Mouse (Mus musculus): ENCODE data around the gene Sgcd. TPM values are rescaled to one million over a fixed set of nuclear protein-coding genes. Genes with fewer than 3 reads are reported as not detected.

Gene Sgcd
- polyA plus RNA-seq, 1 experiment from 2014 or later, result 6.7 TPM

GRCm38 (mm10) chr11:47248345-47248893, 740.4 kb downstream of the Sgcd start:
- ATAC-seq (replicated peaks; ENCODE audit: extremely low read depth, insufficient read depth, low FRiP score), result no peak
- no peaks in the 10 kb centered on the region for H3K9me3 ChIP-seq (replicated peaks; ENCODE audit: control insufficient read depth, low read length)
- no peak overlapping the region for H3K4me2 ChIP-seq (ENCODE audit: low read depth, low read length)
- no peaks in the 10 kb centered on the region for H3K36me3 ChIP-seq (ENCODE audit: control insufficient read depth, insufficient read depth)
- 84% methylated on average over 4 of the region's 4 CpGs for WGBS
- no peaks in the 10 kb centered on the region for H3K27me3 ChIP-seq (ENCODE audit: control insufficient read depth, insufficient read depth, low read length)
- peaks cover 9% of the 10 kb centered on the region for H3K4me1 ChIP-seq (ENCODE audit: control insufficient read depth, insufficient read depth, low read length)
- H3K27ac ChIP-seq (ENCODE audit: low read length), result no peak overlapping the region
- no peak overlapping the region for H3K9ac ChIP-seq (ENCODE audit: low read length)
- H3K4me3 ChIP-seq (ENCODE audit: low read length), result no peak overlapping the region

GRCm38 (mm10) chr11:47247703-47248344, 740.9 kb downstream of the Sgcd start:
- no peak overlapping the region for H3K9ac ChIP-seq (ENCODE audit: low read length)
- H3K4me3 ChIP-seq (ENCODE audit: low read length), result no peak overlapping the region
- H3K4me2 ChIP-seq (ENCODE audit: low read depth, low read length), result no peak overlapping the region
- no peaks in the 10 kb centered on the region for H3K36me3 ChIP-seq (ENCODE audit: control insufficient read depth, insufficient read depth)
- no peak for ATAC-seq (replicated peaks; ENCODE audit: extremely low read depth, insufficient read depth, low FRiP score)
- H3K27ac ChIP-seq (ENCODE audit: low read length), result no peak overlapping the region
- 85% methylated on average over 8 of the region's 8 CpGs for WGBS
- no peaks in the 10 kb centered on the region for H3K27me3 ChIP-seq (ENCODE audit: control insufficient read depth, insufficient read depth, low read length)
- no peaks in the 10 kb centered on the region for H3K9me3 ChIP-seq (replicated peaks; ENCODE audit: control insufficient read depth, low read length)
- peaks cover 9% of the 10 kb centered on the region for H3K4me1 ChIP-seq (ENCODE audit: control insufficient read depth, insufficient read depth, low read length)

- no peaks in the 10 kb centered on the region for H3K4me1 ChIP-seq (ENCODE audit: control insufficient read depth, insufficient read depth, low read length)
- WGBS, result 90% methylated on average over 1 of the region's 1 CpGs
- no peaks in the 10 kb centered on the region for H3K27me3 ChIP-seq (ENCODE audit: control insufficient read depth, insufficient read depth, low read length)
- no peak overlapping the region for H3K9ac ChIP-seq (ENCODE audit: low read length)
- H3K4me3 ChIP-seq (ENCODE audit: low read length), result no peak overlapping the region
- H3K36me3 ChIP-seq (ENCODE audit: control insufficient read depth, insufficient read depth), result no peaks in the 10 kb centered on the region
- no peaks in the 10 kb centered on the region for H3K9me3 ChIP-seq (replicated peaks; ENCODE audit: control insufficient read depth, low read length)
- no peak for ATAC-seq (replicated peaks; ENCODE audit: extremely low read depth, insufficient read depth, low FRiP score)
- H3K4me2 ChIP-seq (ENCODE audit: low read depth, low read length), result no peak overlapping the region
- no peak overlapping the region for H3K27ac ChIP-seq (ENCODE audit: low read length)
Measured at GRCm38 (mm10) chr11:47242401-47242800, 746.4 kb downstream of the Sgcd start.

GRCm38 (mm10) chr11:47228222-47228621, 760.5 kb downstream of the Sgcd start:
- Histone ChIP-seq H3K4me3 (ENCODE audit: low read length) (no peak overlapping the region), H3K9ac (ENCODE audit: low read length) (no peak overlapping the region), H3K27me3 (ENCODE audit: control insufficient read depth, insufficient read depth, low read length) (no peaks in the 10 kb centered on the region), H3K4me1 (ENCODE audit: control insufficient read depth, insufficient read depth, low read length) (no peaks in the 10 kb centered on the region), H3K4me2 (ENCODE audit: low read depth, low read length) (no peak overlapping the region), H3K36me3 (ENCODE audit: control insufficient read depth, insufficient read depth) (no peaks in the 10 kb centered on the region), H3K27ac (ENCODE audit: low read length) (no peak overlapping the region), H3K9me3 (replicated peaks; ENCODE audit: control insufficient read depth, low read length) (no peaks in the 10 kb centered on the region)
- ATAC-seq (replicated peaks; ENCODE audit: extremely low read depth, insufficient read depth, low FRiP score), result no peak
- 37% methylated on average over 1 of the region's 1 CpGs for WGBS

- Histone ChIP-seq H3K9me3 (replicated peaks; ENCODE audit: control insufficient read depth, low read length) (no peaks in the 10 kb centered on the region), H3K9ac (ENCODE audit: low read length) (no peak overlapping the region), H3K4me1 (ENCODE audit: control insufficient read depth, insufficient read depth, low read length) (no peaks in the 10 kb centered on the region), H3K27ac (ENCODE audit: low read length) (no peak overlapping the region), H3K36me3 (ENCODE audit: control insufficient read depth, insufficient read depth) (no peaks in the 10 kb centered on the region), H3K4me2 (ENCODE audit: low read depth, low read length) (no peak overlapping the region), H3K4me3 (ENCODE audit: low read length) (no peak overlapping the region), H3K27me3 (ENCODE audit: control insufficient read depth, insufficient read depth, low read length) (no peaks in the 10 kb centered on the region)
- no peak for ATAC-seq (replicated peaks; ENCODE audit: extremely low read depth, insufficient read depth, low FRiP score)
- 78% methylated on average over 2 of the region's 2 CpGs for WGBS
Measured at GRCm38 (mm10) chr11:47224148-47224547, 764.6 kb downstream of the Sgcd start.

- H3K4me2 ChIP-seq (ENCODE audit: low read depth, low read length), result no peak overlapping the region
- H3K27me3 ChIP-seq (ENCODE audit: control insufficient read depth, insufficient read depth, low read length), result no peaks in the 10 kb centered on the region
- H3K27ac ChIP-seq (ENCODE audit: low read length), result no peak overlapping the region
- no peaks in the 10 kb centered on the region for H3K9me3 ChIP-seq (replicated peaks; ENCODE audit: control insufficient read depth, low read length)
- H3K36me3 ChIP-seq (ENCODE audit: control insufficient read depth, insufficient read depth), result no peaks in the 10 kb centered on the region
- H3K4me3 ChIP-seq (ENCODE audit: low read length), result no peak overlapping the region
- 81% methylated on average over 8 of the region's 8 CpGs for WGBS
- no peaks in the 10 kb centered on the region for H3K4me1 ChIP-seq (ENCODE audit: control insufficient read depth, insufficient read depth, low read length)
- no peak for ATAC-seq (replicated peaks; ENCODE audit: extremely low read depth, insufficient read depth, low FRiP score)
- no peak overlapping the region for H3K9ac ChIP-seq (ENCODE audit: low read length)
Measured at GRCm38 (mm10) chr11:47211531-47211930, 777.2 kb downstream of the Sgcd start.

GRCm38 (mm10) chr11:47206461-47206860, 782.3 kb downstream of the Sgcd start:
- Histone ChIP-seq H3K9me3 (replicated peaks; ENCODE audit: control insufficient read depth, low read length) (no peaks in the 10 kb centered on the region), H3K27me3 (ENCODE audit: control insufficient read depth, insufficient read depth, low read length) (no peaks in the 10 kb centered on the region), H3K27ac (ENCODE audit: low read length) (no peak overlapping the region), H3K4me3 (ENCODE audit: low read length) (no peak overlapping the region), H3K9ac (ENCODE audit: low read length) (no peak overlapping the region), H3K4me1 (ENCODE audit: control insufficient read depth, insufficient read depth, low read length) (0 out of 2 replicates have a peak, but pooled peaks cover 3% of the 10 kb centered on the region), H3K36me3 (ENCODE audit: control insufficient read depth, insufficient read depth) (no peaks in the 10 kb centered on the region), H3K4me2 (ENCODE audit: low read depth, low read length) (no peak overlapping the region)
- WGBS, result 70% methylated on average over 1 of the region's 1 CpGs
- no peak for ATAC-seq (replicated peaks; ENCODE audit: extremely low read depth, insufficient read depth, low FRiP score)

GRCm38 (mm10) chr11:47199106-47199505, 789.7 kb downstream of the Sgcd start:
- Histone ChIP-seq H3K36me3 (ENCODE audit: control insufficient read depth, insufficient read depth) (no peaks in the 10 kb centered on the region), H3K4me1 (ENCODE audit: control insufficient read depth, insufficient read depth, low read length) (no peaks in the 10 kb centered on the region), H3K4me2 (ENCODE audit: low read depth, low read length) (no peak overlapping the region), H3K4me3 (ENCODE audit: low read length) (no peak overlapping the region), H3K27me3 (ENCODE audit: control insufficient read depth, insufficient read depth, low read length) (no peaks in the 10 kb centered on the region), H3K9ac (ENCODE audit: low read length) (no peak overlapping the region), H3K27ac (ENCODE audit: low read length) (no peak overlapping the region), H3K9me3 (replicated peaks; ENCODE audit: control insufficient read depth, low read length) (no peaks in the 10 kb centered on the region)
- no peak for ATAC-seq (replicated peaks; ENCODE audit: extremely low read depth, insufficient read depth, low FRiP score)
- WGBS, result 73% methylated on average over 7 of the region's 7 CpGs

GRCm38 (mm10) chr11:47188556-47188955, 800.2 kb downstream of the Sgcd start:
- H3K9me3 ChIP-seq (replicated peaks; ENCODE audit: control insufficient read depth, low read length), result no peaks in the 10 kb centered on the region
- no peak overlapping the region for H3K4me3 ChIP-seq (ENCODE audit: low read length)
- no peak overlapping the region for H3K27ac ChIP-seq (ENCODE audit: low read length)
- no peaks in the 10 kb centered on the region for H3K27me3 ChIP-seq (ENCODE audit: control insufficient read depth, insufficient read depth, low read length)
- no peaks in the 10 kb centered on the region for H3K4me1 ChIP-seq (ENCODE audit: control insufficient read depth, insufficient read depth, low read length)
- no peak for ATAC-seq (replicated peaks; ENCODE audit: extremely low read depth, insufficient read depth, low FRiP score)
- H3K36me3 ChIP-seq (ENCODE audit: control insufficient read depth, insufficient read depth), result no peaks in the 10 kb centered on the region
- WGBS, result 81% methylated on average over 2 of the region's 2 CpGs
- H3K4me2 ChIP-seq (ENCODE audit: low read depth, low read length), result no peak overlapping the region
- H3K9ac ChIP-seq (ENCODE audit: low read length), result no peak overlapping the region
